Mouse (Mus musculus): ENCODE measurements around the gene Ube2d1. TPM values are rescaled to one million over a fixed set of nuclear protein-coding genes. Genes with fewer than 3 reads are reported as not detected.

Ube2d1 gene
- polyA plus RNA-seq, 1 experiment: 71.4 TPM

- TF ChIP-seq EP300 (IDR thresholded peaks at IDR 0.05; ENCODE audit: insufficient read depth, low read depth, low read length) (no peak), POLR2A (IDR thresholded peaks at IDR 0.05; ENCODE audit: insufficient read depth, low read length) (no peak), CTCF (IDR thresholded peaks at IDR 0.05; ENCODE audit: low read depth, low read length) (no peak)
- no peaks in the 10 kb centered on the region for H3K4me1 ChIP-seq (ENCODE audit: control insufficient read depth, insufficient read depth, low read length)
- no peaks in the 10 kb centered on the region for H3K9me3 ChIP-seq (replicated peaks; ENCODE audit: control insufficient read depth, insufficient read depth, low read length, poor library complexity, severe bottlenecking)
- no peak overlapping the region for H3K27ac ChIP-seq (ENCODE audit: insufficient read depth, low read length)
- H3K9ac ChIP-seq (ENCODE audit: low read depth, poor library complexity, severe bottlenecking): no peak overlapping the region
- peaks cover 7% of the 10 kb centered on the region for H3K27me3 ChIP-seq (ENCODE audit: control insufficient read depth, insufficient read depth, low read length, poor library complexity, severe bottlenecking)
- no peak overlapping the region for H3K4me3 ChIP-seq (ENCODE audit: low read depth, low read length)
- H3K36me3 ChIP-seq (ENCODE audit: control insufficient read depth, insufficient read depth, low read length, poor library complexity, severe bottlenecking): no peaks in the 10 kb centered on the region
Measured at GRCm38 (mm10) chr10:71316497-71316896, 31.4 kb upstream of the Ube2d1 start.

- H3K9me3 ChIP-seq (replicated peaks; ENCODE audit: control insufficient read depth, insufficient read depth, low read length, poor library complexity, severe bottlenecking): no peaks in the 10 kb centered on the region
- TF ChIP-seq POLR2A (IDR thresholded peaks at IDR 0.05; ENCODE audit: insufficient read depth, low read length) (no peak), EP300 (IDR thresholded peaks at IDR 0.05; ENCODE audit: insufficient read depth, low read depth, low read length) (no peak), CTCF (IDR thresholded peaks at IDR 0.05; ENCODE audit: low read depth, low read length) (no peak)
- H3K9ac ChIP-seq (ENCODE audit: low read depth, poor library complexity, severe bottlenecking): no peak overlapping the region
- no peak overlapping the region for H3K27ac ChIP-seq (ENCODE audit: insufficient read depth, low read length)
- H3K4me1 ChIP-seq (ENCODE audit: control insufficient read depth, insufficient read depth, low read length): no peaks in the 10 kb centered on the region
- no peak overlapping the region for H3K4me3 ChIP-seq (ENCODE audit: low read depth, low read length)
- peaks cover 7% of the 10 kb centered on the region for H3K27me3 ChIP-seq (ENCODE audit: control insufficient read depth, insufficient read depth, low read length, poor library complexity, severe bottlenecking)
- H3K36me3 ChIP-seq (ENCODE audit: control insufficient read depth, insufficient read depth, low read length, poor library complexity, severe bottlenecking): no peaks in the 10 kb centered on the region
Measured at GRCm38 (mm10) chr10:71316056-71316455, 31.0 kb upstream of the Ube2d1 start.

GRCm38 (mm10) chr10:71314596-71314995 is 29.5 kb upstream of the Ube2d1 start:
- no peaks in the 10 kb centered on the region for H3K4me1 ChIP-seq (ENCODE audit: control insufficient read depth, insufficient read depth, low read length)
- no peak for TF ChIP-seq POLR2A (IDR thresholded peaks at IDR 0.05; ENCODE audit: insufficient read depth, low read length)
- no peak for TF ChIP-seq EP300 (IDR thresholded peaks at IDR 0.05; ENCODE audit: insufficient read depth, low read depth, low read length)
- no peak for TF ChIP-seq CTCF (IDR thresholded peaks at IDR 0.05; ENCODE audit: low read depth, low read length)
- no peak overlapping the region for H3K9ac ChIP-seq (ENCODE audit: low read depth, poor library complexity, severe bottlenecking)
- no peak overlapping the region for H3K4me3 ChIP-seq (ENCODE audit: low read depth, low read length)
- H3K9me3 ChIP-seq (replicated peaks; ENCODE audit: control insufficient read depth, insufficient read depth, low read length, poor library complexity, severe bottlenecking): no peaks in the 10 kb centered on the region
- H3K36me3 ChIP-seq (ENCODE audit: control insufficient read depth, insufficient read depth, low read length, poor library complexity, severe bottlenecking): no peaks in the 10 kb centered on the region
- H3K27ac ChIP-seq (ENCODE audit: insufficient read depth, low read length): no peak overlapping the region
- peaks cover 7% of the 10 kb centered on the region for H3K27me3 ChIP-seq (ENCODE audit: control insufficient read depth, insufficient read depth, low read length, poor library complexity, severe bottlenecking)

- Histone ChIP-seq H3K27me3 (ENCODE audit: control insufficient read depth, insufficient read depth, low read length, poor library complexity, severe bottlenecking) (peaks cover 7% of the 10 kb centered on the region), H3K4me1 (ENCODE audit: control insufficient read depth, insufficient read depth, low read length) (no peaks in the 10 kb centered on the region), H3K27ac (ENCODE audit: insufficient read depth, low read length) (no peak overlapping the region), H3K9ac (ENCODE audit: low read depth, poor library complexity, severe bottlenecking) (no peak overlapping the region), H3K9me3 (replicated peaks; ENCODE audit: control insufficient read depth, insufficient read depth, low read length, poor library complexity, severe bottlenecking) (no peaks in the 10 kb centered on the region), H3K36me3 (ENCODE audit: control insufficient read depth, insufficient read depth, low read length, poor library complexity, severe bottlenecking) (no peaks in the 10 kb centered on the region), H3K4me3 (ENCODE audit: low read depth, low read length) (no peak overlapping the region)
- no peak for TF ChIP-seq CTCF (IDR thresholded peaks at IDR 0.05; ENCODE audit: low read depth, low read length)
- TF ChIP-seq EP300 (IDR thresholded peaks at IDR 0.05; ENCODE audit: insufficient read depth, low read depth, low read length): peak; percentile 7; the same call in 1 of the 2 replicates
Measured at GRCm38 (mm10) chr10:71310288-71310687, 25.2 kb upstream of the Ube2d1 start.

- H3K9ac ChIP-seq (ENCODE audit: low read depth, poor library complexity, severe bottlenecking): no peak overlapping the region
- no peak overlapping the region for H3K4me3 ChIP-seq (ENCODE audit: low read depth, low read length)
- TF ChIP-seq CTCF (IDR thresholded peaks at IDR 0.05; ENCODE audit: low read depth, low read length): no peak
- TF ChIP-seq EP300 (IDR thresholded peaks at IDR 0.05; ENCODE audit: insufficient read depth, low read depth, low read length): no peak
- no peak for TF ChIP-seq POLR2A (IDR thresholded peaks at IDR 0.05; ENCODE audit: insufficient read depth, low read length)
Measured at GRCm38 (mm10) chr10:71308199-71308598, 23.1 kb upstream of the Ube2d1 start.

GRCm38 (mm10) chr10:71306759-71307158 is 21.7 kb upstream of the Ube2d1 start:
- no peaks in the 10 kb centered on the region for H3K9me3 ChIP-seq (replicated peaks; ENCODE audit: control insufficient read depth, insufficient read depth, low read length, poor library complexity, severe bottlenecking)
- no peak overlapping the region for H3K9ac ChIP-seq (ENCODE audit: low read depth, poor library complexity, severe bottlenecking)
- H3K36me3 ChIP-seq (ENCODE audit: control insufficient read depth, insufficient read depth, low read length, poor library complexity, severe bottlenecking): no peaks in the 10 kb centered on the region
- H3K27ac ChIP-seq (ENCODE audit: insufficient read depth, low read length): no peak overlapping the region
- TF ChIP-seq CTCF (IDR thresholded peaks at IDR 0.05; ENCODE audit: low read depth, low read length): no peak
- no peak for TF ChIP-seq EP300 (IDR thresholded peaks at IDR 0.05; ENCODE audit: insufficient read depth, low read depth, low read length)
- TF ChIP-seq POLR2A (IDR thresholded peaks at IDR 0.05; ENCODE audit: insufficient read depth, low read length): no peak
- H3K27me3 ChIP-seq (ENCODE audit: control insufficient read depth, insufficient read depth, low read length, poor library complexity, severe bottlenecking): no peaks in the 10 kb centered on the region
- no peaks in the 10 kb centered on the region for H3K4me1 ChIP-seq (ENCODE audit: control insufficient read depth, insufficient read depth, low read length)
- no peak overlapping the region for H3K4me3 ChIP-seq (ENCODE audit: low read depth, low read length)

More at GRCm38 (mm10) chr10:71308199-71308598, 23.1 kb upstream of the Ube2d1 start:
- H3K36me3 ChIP-seq (ENCODE audit: control insufficient read depth, insufficient read depth, low read length, poor library complexity, severe bottlenecking): no peaks in the 10 kb centered on the region
- H3K4me1 ChIP-seq (ENCODE audit: control insufficient read depth, insufficient read depth, low read length): no peaks in the 10 kb centered on the region
- H3K27me3 ChIP-seq (ENCODE audit: control insufficient read depth, insufficient read depth, low read length, poor library complexity, severe bottlenecking): peaks cover 3% of the 10 kb centered on the region; the same call in 1 of the 2 replicates
- H3K9me3 ChIP-seq (replicated peaks; ENCODE audit: control insufficient read depth, insufficient read depth, low read length, poor library complexity, severe bottlenecking): no peaks in the 10 kb centered on the region
- no peak overlapping the region for H3K27ac ChIP-seq (ENCODE audit: insufficient read depth, low read length)
